In genomic region chr10:41303639-41304444, GRCm38 (mm10) we compare ENCODE assay signal across 8 mouse cellular contexts. TPM values are rescaled to one million over a fixed set of nuclear protein-coding genes. Genes with fewer than 3 reads are reported as not detected.
DNase-seq lines count a peak whose midpoint lies in the region; ATAC-seq lines count a peak whose summit lies in the region.

Ak9 (plus strand) TSS chr10:41303980.

- peak; percentile 92 for DNase-seq in adrenal gland, postnatal 14 days
- DNase-seq in embryonic facial prominence, embryonic 11.5 days (ENCODE audit: low spot score), result peak; percentile 93
- DNase-seq in heart, adult 11 months, result peak; percentile 98
- peak; percentile 92 for DNase-seq in kidney, adult 11 months
- DNase-seq in left cerebral cortex, postnatal 4 days, result peak; percentile 80
- peak; percentile 98 for DNase-seq in midbrain, embryonic 11.5 days (ENCODE audit: low spot score, missing footprints)
- peak; percentile 68 for DNase-seq in right cerebral cortex, postnatal 4 days
- DNase-seq in yolk sac, embryonic 10.5 days (ENCODE audit: low spot score), result peak; percentile 86

- H3K4me3 ChIP-seq in embryonic facial prominence, embryonic 11.5 days (ENCODE audit: low read depth, low read length), result peak within 1 kb of the TSS; percentile 79
- peak within 1 kb of the TSS; percentile 85 for H3K4me3 ChIP-seq in midbrain, embryonic 11.5 days (ENCODE audit: low read depth, low read length)

- ATAC-seq in embryonic facial prominence, embryonic 11.5 days (replicated peaks; ENCODE audit: insufficient number of reproducible peaks, low FRiP score, low TSS enrichment, low read depth), result peak; percentile 90
- peak; percentile 82 for ATAC-seq in midbrain, embryonic 11.5 days (ENCODE audit: low FRiP score)

- no peaks in the 10 kb centered on the region for H3K9me3 ChIP-seq in embryonic facial prominence, embryonic 11.5 days (replicated peaks; ENCODE audit: control insufficient read depth, low read length)
- no peaks in the 10 kb centered on the region for H3K9me3 ChIP-seq in midbrain, embryonic 11.5 days (ENCODE audit: control insufficient read depth, low read length)

- H3K36me3 ChIP-seq in embryonic facial prominence, embryonic 11.5 days (replicated peaks; ENCODE audit: control insufficient read depth, insufficient read depth, low read depth, low read length), result no peaks in the 10 kb centered on the region
- H3K36me3 ChIP-seq in midbrain, embryonic 11.5 days (ENCODE audit: control insufficient read depth, insufficient read depth, low read length), result no peaks in the 10 kb centered on the region

- no peaks in the 10 kb centered on the region for H3K27me3 ChIP-seq in embryonic facial prominence, embryonic 11.5 days (ENCODE audit: control insufficient read depth, insufficient read depth, low read length)
- no peaks in the 10 kb centered on the region for H3K27me3 ChIP-seq in midbrain, embryonic 11.5 days (ENCODE audit: control insufficient read depth, insufficient read depth, low read length)

- peak within 1 kb of the TSS; percentile 72 for H3K9ac ChIP-seq in embryonic facial prominence, embryonic 11.5 days (replicated peaks; ENCODE audit: low read length)
- H3K9ac ChIP-seq in midbrain, embryonic 11.5 days (ENCODE audit: low read length), result peak within 1 kb of the TSS; percentile 80

- intact Hi-C loops in left cerebral cortex, postnatal 4 days (cut with DNase I), result loop anchor here (10.0 kb wide), 3 partner anchors 101 to 381 kb away; no protein-coding TSS in a partner anchor

- under 1% methylated on average over 25 of the region's 25 CpGs for WGBS in embryonic facial prominence, embryonic 11.5 days
- under 1% methylated on average over 25 of the region's 25 CpGs for WGBS in midbrain, embryonic 11.5 days

- peak within 1 kb of the TSS; percentile 79 for H3K4me2 ChIP-seq in embryonic facial prominence, embryonic 11.5 days (ENCODE audit: low read depth, low read length)
- peak within 1 kb of the TSS; percentile 86 for H3K4me2 ChIP-seq in midbrain, embryonic 11.5 days

- no peaks in the 10 kb centered on the region for H3K4me1 ChIP-seq in embryonic facial prominence, embryonic 11.5 days (ENCODE audit: control insufficient read depth, insufficient read depth, low read length)
- H3K4me1 ChIP-seq in midbrain, embryonic 11.5 days (ENCODE audit: control insufficient read depth, insufficient read depth, low read length), result no peaks in the 10 kb centered on the region

- no peak within 1 kb of the TSS for H3K27ac ChIP-seq in embryonic facial prominence, embryonic 11.5 days (replicated peaks; ENCODE audit: low read depth, low read length)
- peak within 1 kb of the TSS; percentile 51; the same call in 1 of the 2 replicates for H3K27ac ChIP-seq in midbrain, embryonic 11.5 days (ENCODE audit: low read depth, low read length)

RNA-seq across cellular contexts. Expression of gene Ak9, which starts in this region (rescaled TPM):
- total RNA-seq in adrenal gland, postnatal 14 days (2021), result 0.04 TPM in 1 of 2 replicates, not detected in the other
- polyA plus RNA-seq in embryonic facial prominence, embryonic 11.5 days (2014; fragmentation: Nextera tagmentation; extraction: Ambion mirVana), result not detected in 2 replicates
- total RNA-seq in left cerebral cortex, postnatal 4 days (2021), result under 1 TPM; 0.26 to 0.34 TPM
- not detected in 2 replicates for polyA plus RNA-seq in midbrain, embryonic 11.5 days (2014; fragmentation: Nextera tagmentation; extraction: Ambion mirVana)

Comparison
In these comparisons a context has a peak if more than half of its experiments do, and no peak if none do; other contexts are left out.
1. Peak in DNase-seq in adrenal gland, postnatal 14 days; RNA of the gene not detected or under 1 TPM.
2. Peak in DNase-seq, ATAC-seq, H3K4me3 ChIP-seq, H3K9ac ChIP-seq and H3K4me2 ChIP-seq in embryonic facial prominence, embryonic 11.5 days; RNA of the gene not detected or under 1 TPM.
3. Peak in DNase-seq in left cerebral cortex, postnatal 4 days; RNA of the gene not detected or under 1 TPM.
4. Peak in DNase-seq, ATAC-seq, H3K4me3 ChIP-seq, H3K27ac ChIP-seq, H3K9ac ChIP-seq and H3K4me2 ChIP-seq in midbrain, embryonic 11.5 days; RNA of the gene not detected or under 1 TPM.